Mouse (Mus musculus) cerebellum, adult 2 months (tissue): Measurements from ENCODE around the gene Pmpca. TPM values are rescaled to one million over a fixed set of nuclear protein-coding genes. Genes with fewer than 3 reads are reported as not detected.

ENCODE experiments used
- DNase-seq, 2 experiments: peaks; one replicate each; pipeline ENCODE4 v3.0.0; 2021
- H3K27ac ChIP-seq: fragments of 200-500 bp; 2 replicates; pipeline ENCODE4 v1.5.1; 2012; ENCODE audit warnings: low read length, control low read depth, inconsistent platforms; ENCODE audit not compliant: insufficient read depth
- H3K27me3 ChIP-seq: fragments of 200-500 bp; 2 replicates; pipeline ENCODE4 v1.6.1; 2012; ENCODE audit warnings: inconsistent platforms, mild to moderate bottlenecking, low read length, moderate library complexity; ENCODE audit not compliant: control insufficient read depth, insufficient read depth
- H3K4me1 ChIP-seq: fragments of 200-500 bp; 2 replicates; pipeline ENCODE4 v1.6.1; 2011; ENCODE audit warnings: low read length; ENCODE audit not compliant: control insufficient read depth, insufficient read depth
- H3K4me3 ChIP-seq: fragments of 200-500 bp; replicated peaks from 2 replicates; pipeline ENCODE3; 2011; ENCODE audit warnings: mild to moderate bottlenecking, low read depth, low read length, control low read depth; ENCODE audit not compliant: insufficient read depth
- CTCF ChIP-seq: fragments of 200-500 bp; IDR thresholded peaks from 2 replicates; pipeline ENCODE4 v1.5.1; 2011; ENCODE audit warnings: low read depth, mild to moderate bottlenecking, control low read depth, low read length, moderate library complexity, borderline replicate concordance; ENCODE audit not compliant: insufficient read depth
- POLR2A ChIP-seq: fragments of 200-500 bp; IDR thresholded peaks from 2 replicates; pipeline ENCODE4 v1.6.1; 2011; ENCODE audit warnings: low read length, control low read depth, borderline replicate concordance; ENCODE audit not compliant: insufficient read depth
- WGBS: fragments of 180-500 bp; shearing (Covaris S2); methylation state at CpG from one replicate; pipeline ENCODE4 v1.1.7; 2018; 5-methylcytosine and 5-hydroxymethylcytosine counted together
- polyA plus RNA-seq: library from polyadenylated mRNA; depleted of rRNA; stranded (reverse); fragments of >200 nt; gene quantifications from 2 replicates; pipeline ENCODE4 v1.2.3, GENCODE M21; 2012; rRNA removed

The Pmpca gene
- polyA plus RNA-seq, 1 experiment, result 98.2 TPM

GRCm38 (mm10) chr2:26445666-26446445 is 56.7 kb downstream of the Pmpca start:
- Histone ChIP-seq H3K4me1 (peaks cover 12% of the 10 kb centered on the region), H3K27ac (peak overlapping the region; percentile 1; the same call in 1 of the 2 replicates), H3K4me3 (peak overlapping the region; percentile 76), H3K27me3 (no peaks in the 10 kb centered on the region)
- TF ChIP-seq CTCF (no peak), POLR2A (no peak; the same call in 1 of the 2 replicates)
- under 1% methylated on average over 44 of the region's 44 CpGs for WGBS
- peak in 1 of 2 experiments; percentile 94 for DNase-seq

- 34% methylated on average over 4 of the region's 4 CpGs for WGBS
- H3K27me3 ChIP-seq, result no peaks in the 10 kb centered on the region
Observed at GRCm38 (mm10) chr2:26446671-26447070, 57.5 kb downstream of the Pmpca start.

More at GRCm38 (mm10) chr2:26446671-26447070, 57.5 kb downstream of the Pmpca start:
- no peak overlapping the region for H3K27ac ChIP-seq
- H3K4me3 ChIP-seq, result peak overlapping the region; percentile 31
- DNase-seq, result no peak
- H3K4me1 ChIP-seq, result peaks cover 12% of the 10 kb centered on the region
- TF ChIP-seq POLR2A (no peak), CTCF (no peak)

Other genes starting within 250 kb of the Pmpca start
- 1.1 and 1.3 TPM in 2 replicates for gene Lhx3, start 181.1 kb upstream of the Pmpca start, polyA plus RNA-seq
- gene Qsox2, start 151.8 kb upstream of the Pmpca start, polyA plus RNA-seq, result 20.7 and 24.3 TPM in 2 replicates
- 2.7 and 3.0 TPM in 2 replicates for gene Ccdc187, start 94.8 kb upstream of the Pmpca start, polyA plus RNA-seq
- gene Gpsm1, start 73.8 kb upstream of the Pmpca start, polyA plus RNA-seq, result 126 and 137 TPM in 2 replicates
- gene Dnlz, start 37.2 kb upstream of the Pmpca start, polyA plus RNA-seq, result 32.6 and 34.9 TPM in 2 replicates
- gene Card9, start 28.4 kb upstream of the Pmpca start, polyA plus RNA-seq, result 5.7 and 6.2 TPM in 2 replicates
- gene Snapc4, start 8.7 kb upstream of the Pmpca start, polyA plus RNA-seq, result 59.2 and 63.9 TPM in 2 replicates
- gene Entr1, start within 50 bp of the Pmpca start, polyA plus RNA-seq, result 288 and 289 TPM in 2 replicates
- gene Inpp5e, start 19.9 kb downstream of the Pmpca start, polyA plus RNA-seq, result 60.2 and 67.9 TPM in 2 replicates
- 43.2 and 44.6 TPM in 2 replicates for gene Sec16a, start 55.9 kb downstream of the Pmpca start, polyA plus RNA-seq
- gene Notch1, start 127.3 kb downstream of the Pmpca start, polyA plus RNA-seq, result 10.5 and 11.6 TPM in 2 replicates
- 87.1 and 93.0 TPM in 2 replicates for gene Egfl7, start 190.7 kb downstream of the Pmpca start, polyA plus RNA-seq
- gene Gm20532, start 197.3 kb downstream of the Pmpca start, polyA plus RNA-seq, result not detected in 2 replicates
- 2.1 and 2.6 TPM in 2 replicates for gene Agpat2, start 215.1 kb downstream of the Pmpca start, polyA plus RNA-seq
- 147 and 155 TPM in 2 replicates for gene Fam69b, start 239.1 kb downstream of the Pmpca start, polyA plus RNA-seq